Mouse (Mus musculus) lung, postnatal 0 days (tissue): Measurements from ENCODE around the gene Nmur1.

Experiments
- CTCF ChIP-seq: IDR thresholded peaks from 2 replicates; pipeline ENCODE4 v1.5.1; 2016; ENCODE audit warnings: antibody characterized with exemption, mild to moderate bottlenecking
- EP300 ChIP-seq: IDR thresholded peaks from 2 replicates; pipeline ENCODE4 v1.6.1; 2016; ENCODE audit warnings: antibody characterized with exemption, mild to moderate bottlenecking, control low read depth

- TF ChIP-seq EP300 (no peak), CTCF (no peak)
Observed at GRCm38 (mm10) chr1:86397621-86398020, 28.4 kb downstream of the Nmur1 start.
